Mouse (Mus musculus) C2C12 (cell line): Measurements from ENCODE around the gene Capn11.

Source experiments
- CTCF ChIP-seq: IDR thresholded peaks from one replicate; pipeline ENCODE4 v1.5.1; 2011; ENCODE audit not compliant: control insufficient read depth, insufficient read depth, insufficient read length
- FOSL1 ChIP-seq: IDR thresholded peaks from one replicate; pipeline ENCODE4 v1.8.0; 2011; ENCODE audit warnings: mild to moderate bottlenecking, low read length; ENCODE audit not compliant: poor library complexity, insufficient read depth, severe bottlenecking
- MYOD1 ChIP-seq: IDR thresholded peaks from one replicate; pipeline ENCODE4 v1.6.1; 2011; ENCODE audit warnings: low read depth; ENCODE audit not compliant: control insufficient read depth, insufficient read length
- MYOG ChIP-seq: IDR thresholded peaks from one replicate; pipeline ENCODE4 v1.6.1; 2011; ENCODE audit not compliant: control insufficient read depth, insufficient read length; ENCODE audit errors: extremely low read depth
- USF1 ChIP-seq: IDR thresholded peaks from one replicate; pipeline ENCODE4 v1.6.1; 2011; ENCODE audit warnings: low read depth, mild to moderate bottlenecking, control low read depth, moderate library complexity

- TF ChIP-seq USF1 (no peak), CTCF (no peak), FOSL1 (no peak), MYOD1 (no peak), MYOG (no peak)
Observed at GRCm38 (mm10) chr17:45684667-45685131, 25.6 kb upstream of the Capn11 start.
